Mouse (Mus musculus) MEL (cell line): ENCODE measurements at regions not wholly inside any gene's neighbourhood (a gene's known extent, or its start where the extent isn't known, plus 50 kb on each side); places are given as distances from the start of the nearest gene placed in this dataset.

Source experiments
- DNase-seq: peaks from one replicate; pipeline ENCODE4 v3.0.0; 2011; ENCODE audit warnings: low read depth, low spot score
- H3K27ac ChIP-seq: 2 replicates; pipeline ENCODE4 v1.5.1; 2012; ENCODE audit warnings: low read depth, mild to moderate bottlenecking, control low read depth, low read length, moderate library complexity; ENCODE audit not compliant: control insufficient read depth
- H3K27me3 ChIP-seq, 2 experiments: fragments of 150-350 bp in 1 of 2; sonication (generic) in 1 of 2; 2 replicates each; pipeline ENCODE4 v1.6.1; 2012; ENCODE audit warnings: low read length in 2 of 2, mild to moderate bottlenecking in 2 of 2, improper control_type of control experiment in 1 of 2, moderate library complexity in 1 of 2; ENCODE audit not compliant: insufficient read depth in 2 of 2, control insufficient read depth in 1 of 2
- H3K36me3 ChIP-seq, 2 experiments: 2 replicates each; pipeline ENCODE4 v1.6.1; 2012 to 2014; ENCODE audit warnings: low read length in 2 of 2, improper control_type of control experiment in 1 of 2, inconsistent platforms in 1 of 2, mild to moderate bottlenecking in 1 of 2; ENCODE audit not compliant: insufficient read depth in 2 of 2, control insufficient read depth in 1 of 2
- H3K4me1 ChIP-seq, 2 experiments: fragments of 150-350 bp in 1 of 2; sonication (generic) in 1 of 2; 2 replicates each; pipeline ENCODE4 v1.6.1; 2012; ENCODE audit warnings: low read length in 2 of 2, improper control_type of control experiment in 1 of 2, mild to moderate bottlenecking in 1 of 2; ENCODE audit not compliant: insufficient read depth in 2 of 2, control insufficient read depth in 1 of 2
- H3K4me3 ChIP-seq, 2 experiments: fragments of 150-350 bp in 1 of 2; sonication (generic) in 1 of 2; 2 replicates each; pipeline ENCODE4 v1.5.1; 2012; ENCODE audit warnings: low read depth in 2 of 2, low read length in 2 of 2, mild to moderate bottlenecking in 2 of 2, moderate library complexity in 2 of 2, control low read depth in 1 of 2, improper control_type of control experiment in 1 of 2; ENCODE audit not compliant: control insufficient read depth in 1 of 2, insufficient read depth in 1 of 2
- H3K79me2 ChIP-seq: 2 replicates; pipeline ENCODE4 v1.6.1; 2012; ENCODE audit warnings: mild to moderate bottlenecking, low read length, moderate library complexity; ENCODE audit not compliant: control insufficient read depth, poor library complexity, insufficient read depth
- H3K9ac ChIP-seq: 2 replicates; pipeline ENCODE4 v1.6.1; 2012; ENCODE audit warnings: low read depth, mild to moderate bottlenecking, control low read depth, low read length, moderate library complexity; ENCODE audit not compliant: control insufficient read depth, poor library complexity, severe bottlenecking
- H3K9me3 ChIP-seq: fragments of 150-350 bp; sonication (generic); replicated peaks from 2 replicates; pipeline ENCODE4 v1.6.1; 2012; ENCODE audit warnings: mild to moderate bottlenecking, low read length, improper control_type of control experiment, moderate library complexity; ENCODE audit not compliant: insufficient read depth
- BHLHE40 ChIP-seq: IDR thresholded peaks from 2 replicates; pipeline ENCODE4 v1.6.1; 2012; ENCODE audit warnings: low read depth, mild to moderate bottlenecking, inconsistent platforms, low read length, improper control_type of control experiment, borderline replicate concordance
- CHD2 ChIP-seq: IDR thresholded peaks from 2 replicates; pipeline ENCODE4 v1.6.1; 2011; ENCODE audit warnings: low read length, improper control_type of control experiment
- E2F4 ChIP-seq: IDR thresholded peaks from 2 replicates; pipeline ENCODE4 v1.6.1; 2011; ENCODE audit warnings: low read depth, low read length, improper control_type of control experiment, borderline replicate concordance
- EP300 ChIP-seq, 2 experiments: IDR thresholded peaks; 2 replicates each; pipeline ENCODE4 v1.6.1; 2011; ENCODE audit warnings: improper control_type of control experiment in 2 of 2, low read length in 2 of 2, low read depth in 1 of 2, mild to moderate bottlenecking in 1 of 2
- GABPA ChIP-seq: IDR thresholded peaks from 2 replicates; pipeline ENCODE4 v1.6.1; 2012; ENCODE audit warnings: low read depth, mild to moderate bottlenecking, inconsistent platforms, low read length, improper control_type of control experiment, moderate library complexity
- GATA1 ChIP-seq: IDR thresholded peaks from 2 replicates; pipeline ENCODE4 v1.6.1; 2011; ENCODE audit warnings: low read depth, low read length, improper control_type of control experiment
- JUND ChIP-seq: IDR thresholded peaks from 2 replicates; pipeline ENCODE4 v1.6.1; 2011; ENCODE audit warnings: low read depth, mild to moderate bottlenecking, improper control_type of control experiment, low read length
- KAT2A ChIP-seq: conservative IDR thresholded peaks from 2 replicates; pipeline ENCODE4 v1.6.1; 2012; ENCODE audit warnings: low read depth, low read length, improper control_type of control experiment, inconsistent platforms
- MAFK ChIP-seq: IDR thresholded peaks from 2 replicates; pipeline ENCODE4 v1.6.1; 2011; ENCODE audit warnings: low read depth, mild to moderate bottlenecking, low read length, improper control_type of control experiment, borderline replicate concordance
- MXI1 ChIP-seq: IDR thresholded peaks from 2 replicates; pipeline ENCODE4 v1.6.1; 2011; ENCODE audit warnings: mild to moderate bottlenecking, low read depth, low read length, improper control_type of control experiment
- MYC ChIP-seq: IDR thresholded peaks from 2 replicates; pipeline ENCODE4 v1.6.1; 2011; ENCODE audit warnings: low read depth, mild to moderate bottlenecking, low read length, improper control_type of control experiment, moderate library complexity
- NELFE ChIP-seq: IDR thresholded peaks from 2 replicates; pipeline ENCODE4 v1.6.1; 2011; ENCODE audit warnings: low read depth, low read length, improper control_type of control experiment
- NRF1 ChIP-seq: IDR thresholded peaks from 2 replicates; pipeline ENCODE4 v1.6.1; 2014; ENCODE audit warnings: low read depth, mild to moderate bottlenecking, inconsistent platforms, low read length, improper control_type of control experiment, moderate library complexity; ENCODE audit not compliant: poor library complexity, insufficient read depth, severe bottlenecking
- POLR2AphosphoS2 ChIP-seq: IDR thresholded peaks from 2 replicates; pipeline ENCODE4 v1.6.1; 2011; ENCODE audit warnings: low read length, improper control_type of control experiment
- POLR2AphosphoS5 ChIP-seq: IDR thresholded peaks from 2 replicates; pipeline ENCODE4 v1.6.1; 2012; ENCODE audit warnings: low read depth, borderline replicate concordance, mild to moderate bottlenecking, inconsistent platforms, low read length, moderate library complexity, mixed read lengths
- RAD21 ChIP-seq: IDR thresholded peaks from 2 replicates; pipeline ENCODE4 v1.6.1; 2011; ENCODE audit warnings: mild to moderate bottlenecking, low read depth, low read length, improper control_type of control experiment
- RCOR1 ChIP-seq: IDR thresholded peaks from 2 replicates; pipeline ENCODE4 v1.6.1; 2012; ENCODE audit warnings: low read depth, mild to moderate bottlenecking, inconsistent platforms, low read length, improper control_type of control experiment
- SMC3 ChIP-seq: IDR thresholded peaks from 2 replicates; pipeline ENCODE4 v1.6.1; 2011; ENCODE audit warnings: low read depth, low read length, improper control_type of control experiment
- TAL1 ChIP-seq: IDR thresholded peaks from 2 replicates; pipeline ENCODE4 v1.6.1; 2012; ENCODE audit warnings: mild to moderate bottlenecking, inconsistent platforms, low read length, moderate library complexity, mixed read lengths
- USF1 ChIP-seq: IDR thresholded peaks from 2 replicates; pipeline ENCODE4 v1.6.1; 2014; ENCODE audit warnings: low read depth, mild to moderate bottlenecking, inconsistent platforms, low read length, improper control_type of control experiment, moderate library complexity
- ZC3H11A ChIP-seq: IDR thresholded peaks from 2 replicates; pipeline ENCODE4 v1.6.1; 2012; ENCODE audit warnings: low read depth, mild to moderate bottlenecking, inconsistent platforms, low read length, improper control_type of control experiment
- ZMIZ1 ChIP-seq: IDR thresholded peaks from 2 replicates; pipeline ENCODE4 v1.6.1; 2012; ENCODE audit warnings: low read depth, mild to moderate bottlenecking, inconsistent platforms, low read length, improper control_type of control experiment, moderate library complexity
- ZNF384 ChIP-seq: IDR thresholded peaks from 2 replicates; pipeline ENCODE4 v1.6.1; 2012; ENCODE audit warnings: low read depth, mild to moderate bottlenecking, inconsistent platforms, low read length, improper control_type of control experiment

DNA sequence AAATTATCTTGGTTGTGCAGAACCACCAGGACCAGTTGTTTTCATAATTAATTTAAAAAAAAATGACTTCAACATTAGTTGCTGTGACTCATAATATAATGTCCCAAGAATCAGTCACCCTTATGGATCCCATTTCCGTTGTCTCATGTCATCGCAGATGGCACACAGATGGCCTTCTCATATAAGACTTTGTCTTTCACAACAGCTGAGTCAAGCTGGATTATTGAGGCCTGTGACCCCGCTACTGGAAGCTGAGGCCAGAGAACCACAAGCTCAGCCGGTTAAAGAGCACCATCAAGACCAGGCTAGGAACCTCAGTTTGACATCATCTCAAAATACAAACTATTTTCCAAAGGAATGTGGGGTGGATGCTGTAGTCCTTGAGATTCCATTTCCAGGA, 83.3 kb upstream of the Kcnk2 start:
- H3K27ac ChIP-seq = no peak overlapping the region
- no peaks in the 10 kb centered on the region for H3K4me1 ChIP-seq
- H3K9me3 ChIP-seq = no peaks in the 10 kb centered on the region
- H3K9ac ChIP-seq = no peak overlapping the region
- DNase-seq = no peak
- no peaks in the 10 kb centered on the region for H3K79me2 ChIP-seq
- H3K4me3 ChIP-seq = no peak overlapping the region
- TF ChIP-seq KAT2A = no peak
- no peak for TF ChIP-seq GABPA
- no peak for TF ChIP-seq MYC
- TF ChIP-seq RAD21 = no peak
- TF ChIP-seq USF1 = no peak
- TF ChIP-seq TAL1 = no peak
- TF ChIP-seq POLR2AphosphoS2 = no peak
- TF ChIP-seq JUND = no peak
- no peak for TF ChIP-seq MXI1
- no peak for TF ChIP-seq BHLHE40
- TF ChIP-seq SMC3 = no peak
- H3K27me3 ChIP-seq = no peaks in the 10 kb centered on the region
- H3K36me3 ChIP-seq = no peaks in the 10 kb centered on the region

DNA sequence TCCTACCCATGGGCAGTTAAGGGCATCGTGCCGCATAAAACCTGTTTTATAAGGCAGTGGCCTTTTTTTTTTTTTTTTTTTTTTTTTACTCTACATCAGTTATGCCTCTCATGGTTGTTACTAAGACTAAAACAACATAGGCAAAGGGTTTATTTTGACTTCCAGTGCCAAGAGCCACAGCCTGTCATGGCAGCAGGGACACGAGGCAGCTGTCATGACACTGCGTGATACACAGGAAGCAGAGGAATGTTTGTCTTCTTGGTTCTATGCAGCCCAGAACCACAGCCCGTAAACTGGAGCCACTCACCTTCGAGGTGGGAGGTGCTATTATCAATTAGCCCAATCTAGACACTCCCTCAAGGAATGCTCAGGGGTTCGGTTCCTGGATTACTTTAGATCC, 81.3 kb upstream of the Kcnk2 start:
- Histone ChIP-seq H3K9ac (no peak overlapping the region), H3K4me3 (no peak overlapping the region), H3K36me3 (no peaks in the 10 kb centered on the region), H3K27ac (no peak overlapping the region)
- DNase-seq = no peak
- TF ChIP-seq ZNF384 (no peak), MAFK (no peak), CHD2 (no peak)
- TF ChIP-seq, all 39 proteins: peak for 0
- Histone ChIP-seq H3K27me3 (no peaks in the 10 kb centered on the region), H3K9me3 (no peaks in the 10 kb centered on the region), H3K4me1 (no peaks in the 10 kb centered on the region), H3K79me2 (no peaks in the 10 kb centered on the region)

DNA sequence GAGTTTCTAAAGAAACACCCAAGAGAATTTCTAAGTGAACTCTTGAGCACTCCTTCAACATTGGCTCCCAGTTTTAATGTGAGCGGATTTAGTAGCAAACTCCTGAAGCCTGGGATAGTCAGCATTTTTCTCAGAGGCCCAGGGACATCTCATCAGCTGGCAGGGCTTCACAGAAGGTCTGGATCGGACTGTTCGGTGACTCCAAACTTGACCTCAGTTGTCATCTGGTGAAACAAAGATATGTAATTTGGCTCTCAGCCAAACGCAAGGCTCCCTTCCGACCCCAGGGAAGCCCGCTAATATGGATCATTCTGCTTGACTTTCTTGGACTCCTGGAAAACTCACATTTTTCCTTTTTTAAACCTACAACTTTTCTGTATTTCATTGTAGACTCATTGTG, 76.0 kb upstream of the Kcnk2 start:
- no peak for TF ChIP-seq EP300 (IDR thresholded peaks at IDR 0.05; ENCODE audit: low read depth in 1 of 2, low read length in 2 of 2)
- TF ChIP-seq E2F4 = no peak
- TF ChIP-seq MAFK = no peak
- TF ChIP-seq ZMIZ1 = no peak
- no peak for TF ChIP-seq MXI1
- no peak for TF ChIP-seq CHD2
- no peak for TF ChIP-seq RCOR1
- TF ChIP-seq GATA1 = no peak
- no peak for TF ChIP-seq POLR2AphosphoS5
- no peak for TF ChIP-seq TAL1
- TF ChIP-seq NELFE = no peak
- TF ChIP-seq ZC3H11A = no peak
- no peak for TF ChIP-seq NRF1
- TF ChIP-seq KAT2A = no peak
- H3K79me2 ChIP-seq = no peaks in the 10 kb centered on the region
- H3K9ac ChIP-seq = no peak overlapping the region
- no peaks in the 10 kb centered on the region for H3K9me3 ChIP-seq
- no peaks in the 10 kb centered on the region for H3K4me1 ChIP-seq
- no peak overlapping the region for H3K27ac ChIP-seq
- H3K27me3 ChIP-seq = no peaks in the 10 kb centered on the region
- no peak overlapping the region for H3K4me3 ChIP-seq
- DNase-seq = no peak
- no peaks in the 10 kb centered on the region for H3K36me3 ChIP-seq
